Mouse (Mus musculus) liver, postnatal 0 days (tissue): ENCODE results near the gene Sufu. TPM values are rescaled to one million over a fixed set of nuclear protein-coding genes. Genes with fewer than 3 reads are reported as not detected.

Source experiments
- ATAC-seq: fragments of 200-750 bp; cut with Nextera tagmentation; 2 replicates; pipeline ENCODE4 v1.8.0; 2017; ENCODE audit warnings: mild to moderate bottlenecking, moderate library complexity
- DNase-seq: peaks from one replicate; pipeline ENCODE4 v3.0.0-alpha.2; 2016
- H3K27ac ChIP-seq: fragments of 300-500 bp; sonication (generic); 2 replicates; pipeline ENCODE4 v1.5.1; 2014; ENCODE audit warnings: antibody characterized with exemption, moderate library complexity, mild to moderate bottlenecking, low read depth
- H3K27me3 ChIP-seq: fragments of 300-500 bp; sonication (generic); 2 replicates; pipeline ENCODE4 v1.6.1; 2014; ENCODE audit warnings: low read length, control low read depth, mixed read lengths; ENCODE audit not compliant: insufficient read depth
- H3K36me3 ChIP-seq: fragments of 300-500 bp; sonication (generic); replicated peaks from 2 replicates; pipeline ENCODE4 v1.6.1; 2014; ENCODE audit warnings: mild to moderate bottlenecking, control low read depth, low read length, moderate library complexity, mixed read lengths; ENCODE audit not compliant: insufficient read depth
- H3K4me1 ChIP-seq: fragments of 300-500 bp; sonication (generic); 2 replicates; pipeline ENCODE4 v1.6.1; 2014; ENCODE audit warnings: antibody characterized with exemption, mild to moderate bottlenecking, control low read depth; ENCODE audit not compliant: insufficient read depth
- H3K4me2 ChIP-seq: fragments of 300-500 bp; sonication (generic); 2 replicates; pipeline ENCODE4 v1.6.1; 2014; ENCODE audit warnings: low read depth, mild to moderate bottlenecking, low read length, moderate library complexity, mixed read lengths
- H3K4me3 ChIP-seq: fragments of 300-500 bp; sonication (generic); 2 replicates; pipeline ENCODE4 v1.5.1; 2014; ENCODE audit warnings: low read depth, low read length
- H3K9ac ChIP-seq: fragments of 300-500 bp; sonication (generic); replicated peaks from 2 replicates; pipeline ENCODE4 v1.6.1; 2014; ENCODE audit warnings: mild to moderate bottlenecking, moderate library complexity
- H3K9me3 ChIP-seq: fragments of 300-500 bp; sonication (generic); 2 replicates; pipeline ENCODE4 v1.6.1; 2016; ENCODE audit warnings: mild to moderate bottlenecking, control low read depth, low read length, mixed read lengths
- CTCF ChIP-seq: sonication (generic); IDR thresholded peaks from 2 replicates; pipeline ENCODE4 v1.5.1; 2016; ENCODE audit warnings: antibody characterized with exemption, low read depth
- EP300 ChIP-seq: IDR thresholded peaks from 2 replicates; pipeline ENCODE4 v1.6.1; 2016; ENCODE audit warnings: antibody characterized with exemption, low read depth, mild to moderate bottlenecking
- WGBS: fragments of 180-500 bp; shearing (Covaris S2); extraction: QIAGEN DNeasy Blood & Tissue Kit; methylation state at CpG from one replicate; pipeline ENCODE4 v1.1.7; 2014; ENCODE audit not compliant: insufficient replicate concordance; 5-methylcytosine and 5-hydroxymethylcytosine counted together
- polyA plus RNA-seq: library from polyadenylated mRNA; unstranded; fragments of >200 nt; fragmentation: Nextera tagmentation; extraction: Ambion mirVana; gene quantifications from 2 replicates; pipeline ENCODE4 v1.2.1, GENCODE M21; 2015

Gene Sufu
- polyA plus RNA-seq, 1 experiment from 2014 or later = 3.8 TPM

DNA sequence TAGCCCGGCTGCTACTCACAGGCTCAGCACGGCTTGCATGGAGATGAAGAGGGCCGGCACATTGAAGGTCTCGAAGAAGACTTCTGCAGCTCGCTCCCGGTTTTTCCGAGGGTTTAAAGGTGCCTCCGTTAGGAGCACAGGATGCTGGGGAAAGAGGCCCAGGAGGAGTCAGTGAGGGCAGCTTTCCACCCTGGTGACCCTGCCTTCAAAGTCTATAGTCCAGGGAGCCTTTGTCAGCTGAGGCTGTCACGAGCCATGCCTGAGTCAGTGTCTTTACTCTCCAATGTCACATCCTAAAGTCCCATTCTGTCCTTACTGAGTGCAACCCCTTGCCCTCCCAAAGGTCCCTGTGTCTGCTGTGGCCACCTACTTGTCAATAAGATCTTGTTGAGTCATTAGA, 14.4 kb upstream of the Sufu start:
- H3K9ac ChIP-seq = no peak overlapping the region
- DNase-seq (no peak), ATAC-seq (peak; percentile 36; the same call in 1 of the 2 replicates)
- WGBS = 91% methylated on average over 9 of the region's 9 CpGs
- no peak for TF ChIP-seq CTCF
- TF ChIP-seq EP300 = no peak
- no peak overlapping the region for H3K27ac ChIP-seq
- no peak overlapping the region for H3K4me3 ChIP-seq
- no peak overlapping the region for H3K4me2 ChIP-seq
- peaks cover 91% of the 10 kb centered on the region for H3K36me3 ChIP-seq
- no peaks in the 10 kb centered on the region for H3K4me1 ChIP-seq
- no peaks in the 10 kb centered on the region for H3K27me3 ChIP-seq
- H3K9me3 ChIP-seq = no peaks in the 10 kb centered on the region

DNA sequence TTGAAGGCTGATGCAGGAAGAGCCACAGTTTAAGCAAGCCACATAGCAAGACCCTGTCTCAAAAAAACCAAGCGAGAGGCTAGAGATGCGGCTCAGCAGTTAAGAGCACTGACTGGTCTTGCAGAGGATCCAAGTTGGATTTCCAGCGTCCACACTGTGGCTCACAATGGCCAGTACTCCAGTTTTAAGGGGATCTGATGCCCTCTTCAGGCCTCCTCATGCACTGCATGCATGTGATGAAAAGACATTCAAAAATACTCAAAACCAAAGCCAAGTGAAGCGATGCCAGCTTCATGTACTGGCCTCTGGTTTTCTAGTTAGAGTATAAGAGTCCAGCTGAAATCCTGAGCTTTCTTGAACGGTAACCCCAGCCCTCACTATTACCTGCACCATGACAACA, 6.8 kb upstream of the Sufu start:
- Histone ChIP-seq H3K9ac (no peak overlapping the region), H3K4me3 (no peak overlapping the region), H3K4me1 (peaks cover 10% of the 10 kb centered on the region), H3K9me3 (no peaks in the 10 kb centered on the region), H3K27ac (no peak overlapping the region), H3K36me3 (peaks cover 28% of the 10 kb centered on the region), H3K4me2 (no peak overlapping the region), H3K27me3 (no peaks in the 10 kb centered on the region)
- WGBS = 88% methylated on average over 5 of the region's 5 CpGs
- DNase-seq (no peak), ATAC-seq (no peak)
- peak; percentile 50 for TF ChIP-seq CTCF
- no peak for TF ChIP-seq EP300

DNA sequence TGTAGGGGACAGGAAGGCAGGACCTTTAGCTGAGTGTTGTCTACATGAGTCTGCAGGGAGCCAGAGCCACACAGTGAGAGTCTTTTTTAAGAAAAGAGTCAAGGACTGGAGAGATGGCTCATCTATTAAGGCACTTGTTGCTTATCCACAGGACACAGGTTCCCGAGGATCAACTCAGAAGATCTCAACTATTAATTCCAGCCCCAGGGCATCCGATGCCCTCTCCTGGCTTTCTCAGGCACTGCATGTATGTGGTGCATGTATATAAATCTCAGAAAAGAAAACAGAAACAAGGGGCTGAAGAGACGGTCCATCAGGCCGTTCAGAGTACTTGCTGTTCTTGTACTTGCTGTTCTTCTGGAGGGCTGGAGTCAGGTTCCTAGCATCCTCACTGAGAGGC, 4.7 kb upstream of the Sufu start:
- Histone ChIP-seq H3K27ac (no peak overlapping the region), H3K4me3 (no peak overlapping the region), H3K4me1 (peaks cover 11% of the 10 kb centered on the region), H3K9ac (no peak overlapping the region), H3K36me3 (peaks cover 14% of the 10 kb centered on the region), H3K4me2 (no peak overlapping the region), H3K9me3 (no peaks in the 10 kb centered on the region), H3K27me3 (no peaks in the 10 kb centered on the region)
- peak; percentile 58 for DNase-seq
- peak; percentile 69 for TF ChIP-seq CTCF
- no peak for TF ChIP-seq EP300
- ATAC-seq = no peak
- WGBS = 36% methylated on average over 4 of the region's 4 CpGs

DNA sequence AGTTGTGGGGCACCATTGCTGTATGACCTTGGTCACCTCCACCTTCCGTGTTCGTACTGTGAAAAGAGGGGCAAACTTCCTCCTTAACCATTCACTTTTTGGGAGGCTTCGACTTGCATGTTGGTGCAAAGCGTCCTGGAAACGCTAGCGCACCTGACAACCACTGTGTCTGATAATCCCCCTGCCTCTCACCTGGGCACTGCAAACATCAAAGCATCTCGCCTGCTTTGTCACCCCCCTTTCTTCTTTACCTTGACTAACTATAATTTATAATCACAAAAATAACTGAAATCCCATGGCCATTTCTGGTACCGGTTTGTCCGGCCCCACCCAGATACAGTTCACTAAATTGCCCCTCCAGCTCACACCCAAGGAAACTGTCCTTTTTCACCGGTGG, 2.0 kb upstream of the Sufu start:
- no peak for ATAC-seq
- H3K27ac ChIP-seq = no peak overlapping the region
- peak overlapping the region; percentile 49 for H3K9ac ChIP-seq

DNA sequence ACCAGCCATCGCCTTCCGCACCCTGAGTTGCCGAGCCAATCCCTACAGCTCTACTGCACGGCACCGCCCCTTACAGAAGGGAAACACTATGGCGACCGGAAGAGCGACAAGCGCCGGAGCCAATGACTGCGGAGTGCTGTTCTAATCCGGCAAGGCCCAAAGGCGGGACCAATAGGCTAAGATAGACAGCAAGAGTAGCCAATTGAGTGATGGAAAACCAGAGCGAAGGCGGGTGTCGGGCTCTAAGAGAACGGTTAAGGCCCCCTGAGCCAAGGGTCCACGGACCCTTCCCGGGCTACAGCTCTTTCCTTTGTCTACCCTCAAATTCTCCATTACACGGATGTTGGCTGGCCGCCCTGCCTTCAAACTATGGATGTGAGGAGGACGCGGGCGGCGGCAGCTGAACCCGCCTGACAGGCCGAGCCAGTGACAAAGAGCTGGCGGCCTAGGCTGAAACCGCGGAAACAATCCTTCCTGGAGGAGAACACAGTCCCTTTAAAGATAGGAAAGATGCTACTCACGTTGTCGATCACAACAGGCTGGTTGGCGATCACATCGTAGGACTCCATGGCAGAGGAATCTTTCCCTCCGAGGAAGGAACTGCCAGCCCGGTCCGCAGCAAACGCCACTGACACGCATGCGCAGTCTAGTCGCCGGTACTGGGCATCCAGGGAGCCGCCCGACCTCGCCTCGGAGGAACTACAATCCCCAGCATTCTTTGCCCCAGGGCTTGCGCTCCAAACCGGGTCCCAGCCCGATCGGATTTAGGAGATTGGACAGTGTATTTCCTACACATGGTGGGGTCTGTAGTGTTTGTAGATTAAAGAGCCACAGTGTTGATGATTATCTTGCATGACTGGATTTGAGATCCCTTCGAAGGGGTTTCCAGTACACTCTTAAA, 1.3 kb upstream of the Sufu start, which contains the start of gene Actr1a:
Gene Actr1a, minus strand, starts transcription at position 640 of the 901 bp plus-strand sequence.
- TF ChIP-seq EP300 (no peak), CTCF (no peak)
- Histone ChIP-seq H3K36me3 (0 out of 2 replicates have a peak, but pooled peaks cover 7% of the 10 kb centered on the region), H3K4me2 (peak within 1 kb of the TSS; percentile 100), H3K27me3 (no peaks in the 10 kb centered on the region), H3K4me1 (peaks cover 22% of the 10 kb centered on the region), H3K27ac (peak within 1 kb of the TSS; percentile 70), H3K9me3 (no peaks in the 10 kb centered on the region), H3K4me3 (peak within 1 kb of the TSS; percentile 84), H3K9ac (peak within 1 kb of the TSS; percentile 70)
- under 1% methylated on average over 51 of the region's 51 CpGs for WGBS
- ATAC-seq = peak; percentile 92
- peak; percentile 96 for DNase-seq

More for the DNA sequence above, 2.0 kb upstream of the Sufu start:
- peaks cover 20% of the 10 kb centered on the region for H3K4me1 ChIP-seq
- H3K9me3 ChIP-seq = no peaks in the 10 kb centered on the region
- peaks cover 10% of the 10 kb centered on the region; the same call in 1 of the 2 replicates for H3K36me3 ChIP-seq
- TF ChIP-seq EP300 (no peak), CTCF (no peak)
- H3K27me3 ChIP-seq = no peaks in the 10 kb centered on the region
- H3K4me3 ChIP-seq = peak overlapping the region; percentile 67
- no peak for DNase-seq
- WGBS = 3% methylated on average over 10 of the region's 10 CpGs
- H3K4me2 ChIP-seq = peak overlapping the region; percentile 91

DNA sequence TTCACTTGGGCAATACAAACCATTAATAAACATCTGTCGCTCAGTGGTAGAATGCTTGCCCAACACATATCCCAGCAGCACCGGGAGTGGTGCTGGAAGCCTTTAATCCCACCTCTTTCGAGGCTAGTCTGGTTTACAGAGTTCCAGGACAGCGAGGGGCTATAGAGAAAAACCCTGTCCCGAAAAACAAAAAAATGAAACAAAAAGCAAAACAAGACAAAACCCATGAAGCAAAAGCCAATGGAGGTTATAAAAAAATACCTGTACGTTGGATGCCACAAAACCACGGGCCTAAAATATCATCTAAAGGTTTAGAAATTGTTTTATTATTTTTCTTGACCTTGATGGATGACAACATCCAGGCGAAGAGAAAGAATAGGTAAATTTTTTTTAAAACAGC, 587 bp upstream of the Sufu start:
- Histone ChIP-seq H3K36me3 (0 out of 2 replicates have a peak, but pooled peaks cover 4% of the 10 kb centered on the region), H3K4me3 (peak overlapping the region; percentile 67), H3K4me2 (peak overlapping the region; percentile 100), H3K9ac (peak overlapping the region; percentile 70; the same call in 1 of the 2 replicates), H3K9me3 (no peaks in the 10 kb centered on the region), H3K4me1 (peaks cover 22% of the 10 kb centered on the region), H3K27me3 (no peaks in the 10 kb centered on the region), H3K27ac (no peak overlapping the region)
- DNase-seq = no peak
- no peak for ATAC-seq
- no peak for TF ChIP-seq CTCF
- no peak for TF ChIP-seq EP300
- WGBS = 11% methylated on average over 8 of the region's 8 CpGs
